Mouse (Mus musculus) heart, adult 8-10 months (tissue): ENCODE results near the gene Tmod3. TPM values are rescaled to one million over a fixed set of nuclear protein-coding genes. Genes with fewer than 3 reads are reported as not detected.
A peak's percentile ranks its signal among the peaks of the same experiment; 100 is the strongest.
"Not testable (repeated sequence)": the region's sequence is repeated elsewhere in the genome, so short reads cannot be mapped to it uniquely, and the experiment has no call there.

Experiments used
- DNase-seq: peaks from one replicate; pipeline ENCODE4 v3.0.0; 2022; ENCODE audit warnings: low spot score
- total RNA-seq, 4 experiments: library from RNA; stranded (reverse); gene quantifications; 2 replicates each; pipeline ENCODE4 v1.2.4; 2022

The Tmod3 gene
- total RNA-seq, 4 experiments from 2014 or later: 48.4 to 59.3 (median 58.7) TPM

DNA sequence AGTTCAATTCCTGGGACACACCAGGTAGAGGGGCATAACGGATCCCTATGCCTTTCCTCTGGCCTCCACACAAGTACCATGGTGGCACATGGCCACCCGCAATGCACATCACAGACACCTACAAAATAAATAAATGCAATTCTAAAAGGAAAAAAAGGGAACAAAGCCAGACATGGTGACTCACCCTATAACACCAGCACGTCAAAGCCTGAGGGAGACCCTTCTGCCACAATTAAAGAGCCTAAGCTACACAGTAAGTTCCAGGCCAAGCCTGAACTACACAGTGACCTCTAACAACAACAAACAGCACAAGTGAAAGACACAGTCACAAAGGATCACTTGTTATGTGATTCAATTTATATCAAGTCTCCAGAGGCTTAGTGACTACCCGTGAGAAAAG lies 5.7 kb downstream of the Tmod3 start:
- no peak for DNase-seq

DNA sequence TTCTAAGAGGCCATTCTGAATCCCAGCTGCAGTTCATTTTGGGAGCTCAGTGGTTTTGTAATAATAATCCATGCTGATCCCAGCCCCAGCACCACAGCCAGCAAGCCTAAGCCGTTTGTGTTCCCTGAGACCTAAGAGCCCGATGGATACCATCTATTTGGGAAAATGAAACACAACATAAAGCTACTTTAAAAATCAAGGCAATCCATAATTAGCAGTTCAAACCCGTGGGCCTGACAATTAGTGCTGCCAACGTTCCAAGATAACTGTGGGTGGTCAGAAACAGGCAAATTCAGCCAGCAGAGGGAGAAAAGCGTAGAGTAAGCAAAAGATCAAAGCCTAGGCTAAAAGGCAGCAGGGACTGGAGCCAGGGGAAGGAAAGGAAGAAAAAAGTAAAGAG lies 8.1 kb downstream of the Tmod3 start:
- no peak for DNase-seq

DNA sequence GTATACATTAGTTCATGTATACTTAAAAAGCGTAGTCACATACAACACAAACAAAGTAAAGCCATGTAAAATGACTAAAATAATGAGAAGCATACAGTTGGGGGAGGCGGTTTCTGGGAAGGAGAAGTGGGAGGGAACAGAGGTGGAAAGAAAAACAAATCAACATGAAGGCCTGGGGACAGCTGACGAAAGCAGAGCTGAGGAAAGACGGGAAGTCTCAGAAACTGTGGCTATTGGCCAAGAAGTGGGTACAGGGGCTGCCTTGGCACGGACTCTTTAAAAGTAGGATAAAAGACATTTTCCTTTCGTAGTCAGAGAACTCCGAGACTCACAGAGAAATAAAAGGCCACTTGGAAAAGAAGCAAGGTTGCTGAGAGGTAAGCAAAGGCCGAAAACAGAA lies 10.4 kb downstream of the Tmod3 start:
- DNase-seq: peak; percentile 60

DNA sequence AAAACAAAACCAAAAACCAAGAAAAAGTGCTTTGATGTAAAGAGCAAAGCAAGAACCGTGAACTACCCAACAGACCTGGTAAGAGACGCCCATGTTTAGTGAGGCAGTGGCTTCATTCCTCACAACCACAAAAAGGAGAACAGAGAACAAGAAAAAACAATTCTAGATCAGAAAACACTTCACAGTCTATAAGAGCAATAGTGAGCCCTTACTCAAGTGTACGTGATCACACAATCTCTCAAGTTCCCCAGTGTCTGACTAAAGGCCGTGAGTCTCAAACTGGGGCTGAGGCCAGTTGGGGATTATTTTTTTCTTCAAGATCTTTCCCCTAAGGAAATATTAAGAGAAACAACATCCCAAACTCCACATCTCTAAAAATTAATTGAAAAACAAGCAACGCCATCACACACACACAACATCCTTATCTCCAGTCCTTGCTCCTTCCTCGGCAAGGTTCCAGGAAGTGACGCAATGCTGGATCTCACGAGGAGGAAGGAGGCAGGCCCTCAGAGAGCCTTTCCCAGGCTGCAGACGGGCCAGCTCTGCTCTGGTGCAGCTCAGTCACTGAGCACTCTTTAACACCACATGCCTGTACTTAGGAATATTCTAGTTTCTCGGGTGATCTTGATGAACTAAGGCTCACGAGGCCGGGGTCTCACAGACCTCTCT lies 12.4 kb downstream of the Tmod3 start:
- DNase-seq: peak; percentile 97

DNA sequence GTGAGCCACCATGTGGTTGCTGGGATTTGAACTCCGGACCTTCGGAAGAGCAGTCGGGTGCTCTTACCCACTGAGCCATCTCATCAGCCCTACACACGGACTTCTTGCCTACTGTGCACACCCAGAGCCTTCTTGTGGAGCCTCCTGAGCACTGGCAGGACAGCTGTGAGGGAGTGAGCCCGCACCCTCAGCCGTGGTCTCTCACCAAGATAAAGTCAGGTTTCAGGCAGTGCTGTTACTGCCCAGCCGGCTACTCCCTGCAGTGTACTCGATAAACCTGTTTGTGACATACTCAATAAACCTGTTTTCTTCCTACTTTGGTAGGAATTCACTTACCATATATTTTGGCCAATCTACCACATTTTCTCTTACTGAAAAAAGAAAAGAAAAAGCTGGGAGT lies 13.9 kb downstream of the Tmod3 start:
- no peak for DNase-seq

DNA sequence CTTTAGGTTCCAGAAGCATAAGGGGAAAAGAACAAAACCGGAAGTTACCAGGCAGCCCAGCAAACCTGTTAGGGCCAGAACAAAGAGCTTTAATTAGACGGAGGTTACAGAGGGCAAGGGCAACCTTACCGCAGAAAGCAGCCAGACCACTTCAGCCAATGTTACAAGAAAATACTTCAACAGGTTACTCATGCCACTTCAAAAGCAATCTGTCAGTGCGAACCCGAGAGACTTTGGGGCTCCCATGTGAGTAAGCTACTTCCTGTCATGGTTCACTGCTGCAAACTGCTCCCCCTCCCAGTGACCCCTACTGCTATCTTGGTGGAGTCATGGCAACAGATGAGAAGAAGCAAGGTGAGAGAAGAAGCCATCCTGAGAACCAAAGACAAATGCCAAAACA lies 18.0 kb downstream of the Tmod3 start:
- DNase-seq: no peak

DNA sequence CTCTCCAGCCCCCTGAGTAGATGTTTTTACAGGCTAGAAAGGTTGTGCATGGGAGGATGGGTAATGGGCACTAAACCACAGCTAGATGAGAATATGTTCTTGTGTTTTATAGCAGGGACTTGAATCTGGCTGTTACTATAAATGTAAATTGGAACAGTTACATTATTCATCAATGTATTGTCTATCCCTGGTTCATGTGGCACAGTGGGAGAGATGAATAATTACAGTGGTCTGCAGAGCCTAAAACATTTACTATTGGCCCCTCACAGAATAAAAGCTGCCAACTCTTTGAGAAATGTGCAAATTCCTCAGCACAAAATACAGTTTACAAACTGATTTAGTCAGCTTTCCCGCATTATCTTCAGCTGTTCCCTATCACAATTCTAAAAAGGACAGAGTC lies 23.0 kb downstream of the Tmod3 start:
- DNase-seq: no peak

DNA sequence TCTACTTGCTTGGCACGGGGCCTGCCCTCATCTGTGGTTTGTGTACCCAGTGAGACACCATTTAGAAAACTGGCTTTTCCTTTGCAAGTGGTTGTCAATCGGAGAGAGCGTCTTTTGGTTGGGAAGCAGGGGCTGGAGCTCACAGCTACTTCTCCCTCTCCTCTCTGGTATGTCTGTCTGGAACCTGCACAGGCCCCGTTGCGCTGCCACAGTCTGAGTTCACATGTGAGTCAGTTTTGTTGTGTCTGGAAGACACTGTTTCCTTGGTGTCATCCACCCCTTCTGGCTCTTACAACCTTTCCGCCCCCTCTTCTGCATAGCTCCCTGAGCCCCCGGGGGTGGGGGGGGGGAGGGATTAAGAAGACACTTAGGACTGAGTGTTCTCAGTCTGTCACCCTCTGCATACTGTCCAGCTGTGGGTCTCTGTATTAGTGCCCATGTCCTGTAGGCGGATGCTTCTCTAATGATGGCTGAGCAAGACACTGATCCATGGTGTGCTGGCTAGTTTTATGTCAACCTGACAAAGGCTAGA lies 25.0 kb downstream of the Tmod3 start:
- DNase-seq: no peak

DNA sequence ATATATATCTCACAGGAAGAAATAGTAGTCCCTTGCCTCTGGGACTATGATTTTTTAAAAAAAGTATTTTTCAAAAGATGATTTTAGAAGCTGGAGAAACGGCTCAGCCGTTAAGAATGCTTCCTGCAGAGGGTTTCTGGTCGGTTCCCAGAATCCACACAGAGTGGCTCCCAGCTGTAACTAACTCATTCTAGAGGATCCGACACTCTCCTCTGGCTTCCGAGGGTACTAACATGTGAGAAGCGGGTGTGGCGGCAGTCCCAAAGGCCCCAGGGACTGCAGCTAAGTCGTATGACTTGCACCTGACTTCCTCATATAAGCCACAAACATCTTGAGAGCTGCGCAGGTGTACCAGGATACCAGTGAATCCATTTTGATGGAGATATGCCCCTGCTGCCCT lies 26.5 kb downstream of the Tmod3 start:
- DNase-seq: not testable (repeated sequence)

DNA sequence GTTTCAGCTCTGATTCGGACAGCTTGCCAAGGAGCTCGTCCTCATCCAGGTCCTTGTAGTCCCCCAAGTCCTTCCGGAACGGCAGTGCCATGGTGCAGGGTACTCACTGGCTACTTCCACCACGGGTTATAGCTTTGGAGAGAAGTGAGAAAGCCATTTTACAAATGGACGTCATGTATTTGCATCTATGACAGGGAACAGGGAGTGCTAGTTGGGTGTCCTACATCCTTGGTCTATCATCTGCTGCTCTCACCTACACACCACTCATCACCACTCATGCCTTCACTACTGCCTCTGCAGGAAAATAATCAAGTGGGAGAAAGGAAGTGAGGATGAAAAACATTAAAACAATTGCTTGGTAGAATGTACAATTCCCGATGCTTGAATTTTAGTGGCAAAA lies 27.0 kb downstream of the Tmod3 start:
- DNase-seq: no peak

DNA sequence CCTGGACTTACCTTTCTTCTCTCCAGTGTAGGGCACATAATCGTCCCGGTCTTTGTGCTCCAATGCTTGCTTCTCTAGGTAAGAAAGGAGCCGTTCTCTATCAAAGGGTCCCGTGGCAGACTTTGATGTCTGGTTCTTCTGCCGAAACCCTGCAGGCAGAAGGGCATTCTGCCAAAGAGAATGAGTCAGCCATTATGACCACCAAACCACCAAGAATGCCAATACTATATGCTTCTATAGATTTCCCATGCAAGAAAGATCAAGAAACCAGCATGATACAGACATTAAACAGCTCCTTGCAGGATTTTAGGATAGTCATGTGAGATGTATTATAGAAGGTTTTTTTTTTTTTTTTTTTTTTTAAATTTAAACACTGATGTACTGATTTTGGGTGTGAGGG lies 30.1 kb downstream of the Tmod3 start:
- no peak for DNase-seq

DNA sequence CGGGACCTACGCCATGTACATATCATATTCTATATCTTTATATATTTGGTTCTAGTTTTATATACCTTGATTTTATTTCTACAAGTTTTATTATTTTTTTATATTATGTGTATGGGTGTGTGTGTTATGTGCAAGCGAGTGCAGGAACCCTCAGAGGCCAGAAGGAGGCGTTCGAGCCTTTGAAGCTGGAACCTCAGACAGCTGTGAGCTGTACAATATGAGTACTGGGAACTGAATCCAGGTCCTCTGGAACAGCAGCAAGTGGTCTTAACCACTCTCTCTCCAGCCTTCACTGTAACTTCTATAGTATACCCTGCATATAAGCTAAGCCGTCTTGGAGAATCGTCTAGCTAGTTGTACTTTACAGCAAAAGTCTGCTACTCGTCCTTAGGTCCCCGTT lies 31.4 kb downstream of the Tmod3 start:
- DNase-seq: no peak

DNA sequence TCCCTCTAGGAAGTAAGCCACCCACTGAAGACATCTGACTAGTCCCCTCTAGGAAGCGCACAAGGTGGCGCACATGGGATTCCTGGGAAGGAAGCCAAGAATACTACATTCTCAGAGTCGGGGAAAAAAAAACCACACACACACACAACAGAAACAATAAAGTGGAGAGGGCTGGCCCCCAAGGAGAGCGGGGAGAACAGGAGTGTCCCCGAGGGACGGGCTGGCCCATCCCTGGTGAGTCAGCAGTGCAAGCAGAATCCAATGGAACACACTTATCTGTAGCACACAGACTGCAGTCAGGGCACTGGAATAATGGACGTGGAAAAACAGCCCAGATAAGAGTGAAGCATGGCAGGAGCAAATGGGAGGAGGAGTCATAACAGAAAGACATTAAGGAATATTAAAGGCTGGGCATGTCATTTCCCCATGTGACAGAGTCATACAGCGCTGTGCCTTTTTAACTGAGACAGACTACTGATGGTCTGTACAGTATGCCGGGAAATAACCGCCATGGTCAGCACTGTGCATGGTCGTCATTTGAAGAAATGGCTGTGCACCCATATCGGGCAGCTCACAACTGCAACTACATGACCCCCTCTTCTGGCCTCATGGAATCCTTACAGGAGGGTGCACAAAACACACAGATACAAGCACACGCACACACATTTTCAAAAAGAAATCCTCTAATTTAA lies 31.9 kb downstream of the Tmod3 start:
- peak; percentile 79 for DNase-seq

DNA sequence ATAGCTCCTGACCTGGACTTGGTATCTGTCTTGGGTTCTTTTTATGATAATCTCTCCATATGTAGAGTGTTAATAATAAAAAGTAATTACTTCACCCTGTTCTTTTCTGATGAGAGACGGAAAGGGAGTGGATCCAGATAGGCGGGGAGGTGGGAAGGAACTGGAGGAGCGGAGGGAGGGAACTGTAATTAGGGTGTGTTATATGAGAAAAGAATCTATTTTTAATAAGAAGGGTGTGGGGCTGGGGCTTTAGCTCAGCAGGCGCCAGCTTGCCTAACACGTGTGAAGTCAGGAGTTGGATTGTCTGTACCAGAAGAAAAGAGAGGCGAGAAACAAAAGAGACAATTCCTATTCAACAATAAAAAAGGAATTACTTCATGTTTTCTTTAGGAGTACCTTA lies 35.8 kb downstream of the Tmod3 start:
- peak; percentile 80 for DNase-seq

DNA sequence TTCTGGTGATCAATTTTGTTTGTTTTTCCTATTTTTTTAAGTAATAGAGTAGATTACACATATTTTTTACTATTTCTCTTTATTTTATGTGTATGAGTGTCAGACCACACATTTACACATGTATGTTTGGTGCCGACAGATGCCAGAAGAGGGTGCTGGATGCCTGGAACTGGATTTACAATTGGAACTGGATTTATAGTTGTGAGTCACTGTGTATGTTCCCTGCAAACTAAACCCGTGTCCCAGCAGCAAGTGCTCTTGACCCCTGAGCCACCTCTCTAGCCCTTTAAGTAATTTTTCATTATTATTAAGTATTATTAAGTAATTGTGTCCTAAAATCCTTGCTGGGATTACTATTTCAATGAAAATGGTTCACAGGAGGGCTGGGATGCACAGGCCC lies 37.2 kb downstream of the Tmod3 start:
- DNase-seq: no peak

DNA sequence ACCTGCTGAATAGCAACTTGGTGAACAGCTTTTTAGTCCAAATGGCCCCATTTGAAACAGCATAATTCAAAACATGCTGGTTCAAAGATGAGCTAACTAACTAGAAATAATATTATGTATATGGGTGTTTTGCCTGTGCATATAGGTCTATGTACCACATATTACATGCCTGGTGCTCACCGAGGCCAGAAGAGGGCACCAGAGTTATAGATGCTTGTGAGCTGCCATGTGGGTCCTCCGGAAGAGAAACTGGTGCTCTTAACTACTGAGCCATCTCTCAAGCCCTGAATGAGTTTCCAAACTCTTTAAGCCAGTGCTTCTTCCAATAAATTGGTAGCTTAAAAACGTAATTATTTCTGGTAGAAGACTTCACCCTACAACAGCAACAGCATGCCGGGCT lies 37.7 kb downstream of the Tmod3 start:
- peak; percentile 62 for DNase-seq

DNA sequence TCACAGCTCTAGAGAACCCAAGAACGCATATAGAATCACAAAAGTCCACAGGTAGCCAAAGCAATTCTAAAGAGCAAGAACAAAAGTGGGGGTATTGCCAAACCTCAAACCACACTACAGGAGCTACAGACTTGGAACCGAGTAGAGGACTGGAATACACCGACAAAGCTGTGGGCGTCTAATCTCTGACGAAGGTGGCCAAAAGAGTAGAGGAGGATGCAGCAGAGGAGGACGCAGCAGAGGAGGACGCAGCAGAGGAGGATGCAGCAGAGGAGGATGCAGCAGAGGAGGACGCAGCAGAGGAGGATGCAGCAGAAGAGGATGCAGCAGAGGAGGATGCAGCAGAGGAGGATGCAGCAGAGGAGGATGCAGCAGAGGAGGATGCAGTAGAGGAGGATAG lies 38.5 kb downstream of the Tmod3 start:
- DNase-seq: no peak

DNA sequence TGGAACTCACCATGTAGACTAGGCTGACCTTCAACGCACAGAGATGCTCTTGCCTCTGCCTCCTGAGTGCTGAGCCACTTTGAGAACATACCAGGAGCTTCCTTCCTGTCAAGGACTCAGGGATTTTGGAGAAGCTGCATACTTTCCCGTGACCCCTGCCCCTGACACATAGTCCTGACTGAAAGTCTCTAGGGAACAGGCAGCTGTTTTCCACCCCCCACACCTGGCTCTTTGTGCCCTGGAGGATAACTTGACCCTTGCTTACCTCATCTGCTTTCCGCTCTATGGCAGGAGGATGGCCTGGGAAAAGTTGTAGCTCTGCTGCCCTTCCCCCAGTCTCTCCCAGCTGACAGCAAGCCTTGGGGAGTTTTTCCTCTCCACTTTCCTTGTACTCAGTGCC lies 41.7 kb downstream of the Tmod3 start:
- DNase-seq: no peak

DNA sequence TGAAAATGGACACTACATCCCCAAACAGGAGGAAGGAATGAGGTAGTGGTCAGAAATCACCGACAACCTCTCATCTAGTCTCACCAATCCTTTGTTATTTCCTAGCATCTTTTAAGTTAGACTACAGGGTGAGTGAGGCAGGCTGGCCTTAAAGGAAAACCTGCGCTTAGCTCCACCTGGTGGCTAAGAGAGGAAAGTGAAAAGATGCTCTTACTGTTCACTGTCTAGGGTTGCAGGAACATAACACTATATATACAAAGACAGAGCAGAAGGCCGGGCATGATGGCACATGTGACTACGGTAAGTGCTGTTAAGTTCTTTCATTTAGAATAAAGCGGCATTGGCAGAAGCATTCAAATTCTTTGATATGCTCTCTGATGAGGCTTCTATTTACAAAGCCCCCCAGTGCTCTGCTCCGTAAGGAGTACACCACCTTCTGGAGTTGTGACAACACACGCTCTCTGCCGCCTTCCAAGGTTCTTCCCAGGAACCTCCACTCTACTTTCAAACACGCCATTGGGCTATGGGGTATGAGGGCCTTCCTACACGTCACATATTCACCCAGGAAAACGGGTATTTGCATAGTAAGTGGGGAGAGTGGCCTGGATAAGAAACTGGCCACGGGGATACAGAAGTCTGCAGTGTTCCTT lies 43.9 kb downstream of the Tmod3 start:
- DNase-seq: peak; percentile 33

DNA sequence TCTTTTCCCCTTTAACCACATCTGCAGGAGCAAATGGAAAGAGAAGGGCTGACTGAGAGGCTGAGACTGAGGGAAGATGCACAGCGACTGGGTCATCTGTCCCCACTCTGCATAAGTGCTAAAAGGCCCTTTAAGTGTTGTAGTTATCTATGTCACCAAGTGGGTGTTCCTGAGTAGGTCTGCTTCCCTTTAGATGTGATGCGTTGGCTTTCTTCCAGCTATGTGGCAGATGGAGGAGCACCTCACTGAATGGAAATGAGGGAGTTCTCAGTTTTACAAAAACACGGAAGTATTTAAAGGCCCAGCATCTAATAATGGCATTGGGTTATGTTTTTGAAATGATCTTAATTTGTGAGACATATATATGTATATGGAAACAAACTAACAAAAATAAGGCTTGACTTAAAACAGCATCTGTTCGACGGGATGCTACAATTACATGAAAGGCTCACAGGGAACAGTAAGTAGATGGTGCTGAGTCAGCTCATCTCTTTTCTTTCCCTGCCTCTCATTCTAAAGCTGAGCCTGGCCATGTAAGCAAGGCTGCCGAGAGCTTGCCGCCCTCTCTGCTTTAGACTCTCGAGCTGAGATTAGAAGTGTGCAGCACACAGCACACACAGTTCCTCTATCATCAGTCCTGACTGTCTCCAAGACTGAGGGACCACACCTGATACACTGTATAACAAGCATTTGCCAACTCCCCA lies 48.1 kb downstream of the Tmod3 start:
- no peak for DNase-seq

DNA sequence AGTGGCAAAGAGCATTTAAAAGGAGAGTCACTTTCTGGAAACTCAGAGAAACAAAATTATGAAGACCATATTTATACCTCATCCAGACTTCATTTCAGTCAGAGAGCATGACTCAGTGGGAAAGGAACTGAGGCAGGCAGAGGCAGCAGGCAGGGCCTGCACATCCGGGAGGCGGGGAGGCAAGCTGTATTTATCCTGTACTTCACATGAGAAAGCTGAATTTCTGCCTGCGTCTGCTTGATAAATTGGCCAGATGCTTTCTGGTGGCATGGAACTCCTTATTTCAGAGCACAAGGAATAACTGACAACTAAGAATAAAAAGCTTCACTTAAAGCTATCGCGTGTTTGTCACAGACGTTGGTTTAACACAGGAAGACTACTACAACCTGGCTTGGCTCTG lies 55.1 kb downstream of the Tmod3 start:
- DNase-seq: no peak

DNA sequence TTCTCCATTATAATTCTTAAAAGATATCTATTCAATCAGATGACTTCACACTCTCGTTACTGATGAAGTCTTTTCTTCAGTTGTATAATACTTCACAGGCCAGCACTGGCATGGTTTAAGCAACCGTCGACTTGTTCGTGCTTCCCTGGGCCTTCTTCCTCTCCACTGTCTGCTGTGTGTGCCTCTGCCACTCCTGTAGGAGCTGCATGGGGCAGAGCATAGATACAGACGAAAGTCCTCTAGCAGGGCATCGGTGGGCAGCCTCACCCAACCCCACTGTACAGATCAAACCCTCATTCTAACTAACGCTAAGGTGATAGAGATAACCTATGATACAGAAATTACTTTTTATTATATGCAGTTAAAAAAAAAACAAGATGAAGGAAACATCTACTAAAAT lies 60.9 kb downstream of the Tmod3 start:
- DNase-seq: no peak
